Mouse (Mus musculus) hindlimb bud, embryonic 11.5 days (tissue): ENCODE results near the gene Ppp1r1a.

Experiments used
- DNase-seq: peaks from one replicate; pipeline ENCODE4 v3.0.0-alpha.2; 2012; ENCODE audit warnings: low read depth, low spot score; ENCODE audit errors: extremely low spot score

Gene Ppp1r1a

DNA sequence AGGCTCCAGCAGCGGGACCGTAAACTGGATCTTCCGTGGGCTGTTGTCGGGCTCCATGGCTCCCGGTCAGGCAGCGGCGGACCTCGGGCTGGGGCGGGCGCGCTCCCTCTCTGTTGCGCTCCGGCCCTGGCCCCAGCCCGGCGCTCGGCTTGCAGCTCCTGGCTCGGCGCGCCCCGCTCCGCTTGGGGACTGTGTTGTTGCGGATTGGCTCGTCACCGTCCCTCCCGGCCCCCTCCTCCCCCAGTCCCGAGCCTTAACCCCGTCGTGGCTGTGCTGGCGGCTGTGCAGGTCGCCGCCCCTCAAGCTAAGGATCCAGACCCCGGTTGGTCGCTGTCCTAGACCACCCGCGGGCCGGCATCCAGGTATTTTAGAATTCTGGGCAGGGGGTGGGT, at the start of gene Ppp1r1a:
Gene Ppp1r1a, minus strand, starts transcription at position 182 of the 392 bp plus-strand sequence.
- no peak for DNase-seq

DNA sequence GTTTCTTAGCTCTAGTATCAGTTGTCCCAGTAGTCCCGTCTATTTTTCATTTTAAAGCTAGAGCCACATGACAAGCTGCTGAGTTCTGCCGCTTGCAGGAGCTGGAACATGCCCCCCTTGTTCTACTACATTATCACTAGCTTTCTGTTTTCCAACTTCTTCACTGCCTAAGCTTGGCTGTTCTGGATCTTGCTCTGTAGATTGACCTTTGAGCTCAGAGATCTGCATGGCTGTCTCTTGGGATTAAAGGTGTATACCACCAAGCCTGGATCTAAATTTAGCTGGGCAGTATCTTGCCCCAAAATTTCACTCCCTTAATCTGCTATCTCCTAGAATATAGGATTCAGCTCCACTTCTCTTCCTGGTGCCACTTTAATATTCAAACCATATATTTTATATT, 48.1 kb upstream of the Ppp1r1a start:
- DNase-seq = no peak

DNA sequence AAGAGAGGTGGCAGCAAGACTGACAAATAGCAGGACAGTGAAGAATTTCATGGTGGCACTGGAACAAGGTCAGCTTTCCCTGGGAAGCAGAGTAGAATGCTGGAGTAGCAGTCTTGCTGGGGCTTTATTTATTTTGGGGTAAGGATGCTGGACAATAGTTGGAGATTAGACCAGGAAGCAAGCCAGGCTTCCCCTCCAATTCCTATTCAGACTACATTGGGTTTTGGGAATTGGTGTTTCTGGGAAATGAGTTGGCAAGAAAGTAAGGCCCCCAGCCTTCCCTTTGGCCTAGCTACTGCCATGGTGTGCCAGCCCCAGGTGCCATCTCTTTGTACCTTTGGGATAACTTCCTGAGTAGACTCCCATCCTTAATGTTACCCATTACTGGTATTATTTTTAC, 27.2 kb upstream of the Ppp1r1a start, which contains the start of gene Glycam1:
Gene Glycam1, minus strand, starts transcription at position 101 of the 400 bp plus-strand sequence.
- no peak for DNase-seq

DNA sequence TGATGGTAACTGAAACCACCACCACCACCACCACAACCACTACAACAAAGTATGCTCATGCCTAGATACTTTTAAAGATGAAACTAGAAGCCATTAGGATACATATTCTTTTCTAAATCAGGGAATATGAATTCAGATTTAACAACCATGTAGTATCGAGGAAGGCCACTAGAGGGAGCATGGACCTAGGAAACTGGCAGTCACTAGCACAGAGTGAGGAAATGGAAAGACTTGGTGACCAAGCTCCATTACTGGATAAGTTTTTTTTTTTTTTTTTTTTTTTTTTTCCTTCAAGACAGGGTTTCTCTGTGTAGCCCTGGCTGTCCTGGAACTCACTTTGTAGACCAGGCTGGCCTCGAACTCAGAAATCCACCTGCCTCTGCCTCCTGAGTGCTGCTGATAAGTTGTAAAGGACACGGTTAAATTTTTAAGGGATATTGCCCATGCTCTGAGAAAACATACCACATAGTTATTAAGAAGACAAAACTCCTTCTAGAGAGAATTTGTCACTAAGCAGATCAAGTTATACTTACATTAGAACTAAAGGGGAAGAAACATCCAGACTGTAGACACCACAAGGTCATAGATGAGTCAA, 14.4 kb upstream of the Ppp1r1a start:
- DNase-seq = peak; percentile 31

DNA sequence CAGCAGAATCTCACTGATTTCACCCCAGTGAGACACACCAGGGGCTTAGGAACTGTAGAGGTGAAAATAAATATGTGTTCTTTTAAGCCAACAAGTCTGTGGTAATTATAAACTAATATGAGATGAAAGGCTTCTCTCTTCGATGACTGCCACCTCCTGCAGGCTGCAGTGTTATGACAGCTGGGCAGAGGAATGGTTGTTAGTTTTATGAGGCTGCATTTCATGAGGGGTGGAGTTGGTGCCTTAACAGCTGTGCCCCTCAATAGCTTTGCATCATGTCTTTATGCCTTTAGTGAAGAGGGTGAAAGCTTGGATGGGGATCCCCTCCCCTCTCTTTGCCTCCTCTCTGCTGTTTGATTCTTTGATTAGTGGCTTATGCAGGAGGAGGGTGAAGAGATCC, 13.2 kb upstream of the Ppp1r1a start:
- DNase-seq = no peak

DNA sequence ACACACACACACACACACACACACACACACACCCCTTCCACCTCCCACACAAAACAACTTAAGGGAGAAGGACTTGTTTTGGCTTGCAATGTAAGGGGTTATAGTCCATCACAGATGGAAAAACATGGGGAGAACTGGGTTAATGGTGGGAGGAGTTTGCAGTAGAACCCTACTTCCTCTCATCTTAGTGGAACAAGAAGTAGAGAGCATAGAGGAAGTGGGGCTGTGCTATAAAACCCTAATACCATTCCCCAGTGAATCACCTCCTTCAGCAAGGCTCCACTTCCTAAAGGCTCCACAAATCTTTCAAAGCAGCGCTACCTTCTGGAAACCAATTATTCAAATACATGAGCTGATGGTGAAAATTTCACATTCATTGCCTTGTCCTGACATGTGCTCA, 11.7 kb upstream of the Ppp1r1a start:
- no peak for DNase-seq

DNA sequence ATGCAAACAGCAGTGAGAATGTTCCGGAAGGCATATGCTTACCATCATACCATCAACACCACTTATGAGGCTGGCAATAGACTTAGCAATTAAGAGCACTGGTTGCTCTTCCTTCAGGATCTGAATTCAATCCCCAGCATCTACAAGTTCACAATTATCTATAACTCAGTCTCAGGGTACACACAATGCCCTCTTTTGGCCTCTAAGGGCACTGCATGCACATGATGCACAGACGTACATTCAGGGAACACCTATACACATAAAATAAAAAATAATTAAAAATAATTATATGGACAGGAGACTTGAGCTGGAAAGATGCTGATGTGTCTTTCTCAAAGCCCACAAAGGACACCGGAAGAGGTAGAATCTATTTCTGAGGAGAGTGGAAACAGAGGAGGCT, 10.2 kb upstream of the Ppp1r1a start:
- no peak for DNase-seq

DNA sequence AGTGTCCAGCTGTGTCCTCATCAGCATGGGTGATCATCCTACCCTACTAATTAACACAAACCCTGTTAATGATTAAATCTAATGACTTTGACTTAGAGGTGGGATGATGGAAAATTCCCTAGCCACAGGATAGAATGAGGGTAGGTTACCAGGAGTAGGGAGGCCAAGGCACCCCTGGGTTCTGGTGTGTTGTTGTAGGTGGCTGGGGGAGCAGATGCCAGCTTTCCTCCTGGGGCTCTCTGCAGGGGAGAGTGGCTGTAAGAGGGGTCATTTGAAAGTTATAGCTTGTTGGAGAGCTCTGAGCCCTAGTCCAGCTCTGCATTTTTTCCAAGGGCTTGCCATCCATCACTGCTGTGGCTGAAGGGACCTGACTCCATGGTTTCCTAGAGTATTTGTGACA, 4.7 kb upstream of the Ppp1r1a start:
- no peak for DNase-seq

DNA sequence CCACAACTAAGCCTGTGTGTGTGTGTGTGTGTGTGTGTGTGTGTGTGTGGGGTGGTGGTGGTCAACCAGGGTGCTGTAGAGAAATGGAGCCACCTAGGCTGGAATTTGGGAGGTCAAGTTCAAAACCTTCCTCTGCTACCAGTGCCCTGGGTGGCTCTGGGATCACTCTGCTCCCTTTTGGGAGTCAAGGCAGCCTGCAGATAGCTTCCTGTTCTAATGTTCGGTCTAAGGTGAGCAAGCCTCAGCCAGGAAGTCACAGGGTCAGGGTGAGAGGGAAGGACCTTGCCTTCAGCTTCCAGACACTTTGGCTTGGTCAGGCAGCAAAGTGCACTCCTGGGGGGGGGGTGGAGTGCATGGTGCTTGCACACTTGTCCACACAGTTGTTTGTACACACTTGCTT, 2.8 kb upstream of the Ppp1r1a start:
- no peak for DNase-seq

DNA sequence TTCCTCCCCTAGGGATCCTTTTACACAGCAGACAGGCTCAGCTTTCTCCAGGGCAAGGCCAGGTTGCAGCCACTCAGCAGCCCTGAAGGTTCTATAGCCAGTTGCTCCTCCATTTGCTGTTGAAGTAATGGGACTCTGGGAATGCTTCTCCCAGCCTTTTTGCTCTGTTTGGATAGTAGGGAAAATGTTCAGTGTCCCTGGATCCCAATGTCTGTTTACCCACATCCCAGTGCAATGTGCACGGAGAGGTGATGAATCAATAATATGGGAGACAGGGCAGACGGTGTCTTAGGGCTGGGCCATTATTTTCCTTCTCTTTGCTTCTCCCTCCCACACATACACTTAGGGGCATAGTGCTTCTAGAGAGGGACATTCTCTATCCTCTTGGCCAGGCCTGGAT, 1.5 kb upstream of the Ppp1r1a start:
- no peak for DNase-seq

DNA sequence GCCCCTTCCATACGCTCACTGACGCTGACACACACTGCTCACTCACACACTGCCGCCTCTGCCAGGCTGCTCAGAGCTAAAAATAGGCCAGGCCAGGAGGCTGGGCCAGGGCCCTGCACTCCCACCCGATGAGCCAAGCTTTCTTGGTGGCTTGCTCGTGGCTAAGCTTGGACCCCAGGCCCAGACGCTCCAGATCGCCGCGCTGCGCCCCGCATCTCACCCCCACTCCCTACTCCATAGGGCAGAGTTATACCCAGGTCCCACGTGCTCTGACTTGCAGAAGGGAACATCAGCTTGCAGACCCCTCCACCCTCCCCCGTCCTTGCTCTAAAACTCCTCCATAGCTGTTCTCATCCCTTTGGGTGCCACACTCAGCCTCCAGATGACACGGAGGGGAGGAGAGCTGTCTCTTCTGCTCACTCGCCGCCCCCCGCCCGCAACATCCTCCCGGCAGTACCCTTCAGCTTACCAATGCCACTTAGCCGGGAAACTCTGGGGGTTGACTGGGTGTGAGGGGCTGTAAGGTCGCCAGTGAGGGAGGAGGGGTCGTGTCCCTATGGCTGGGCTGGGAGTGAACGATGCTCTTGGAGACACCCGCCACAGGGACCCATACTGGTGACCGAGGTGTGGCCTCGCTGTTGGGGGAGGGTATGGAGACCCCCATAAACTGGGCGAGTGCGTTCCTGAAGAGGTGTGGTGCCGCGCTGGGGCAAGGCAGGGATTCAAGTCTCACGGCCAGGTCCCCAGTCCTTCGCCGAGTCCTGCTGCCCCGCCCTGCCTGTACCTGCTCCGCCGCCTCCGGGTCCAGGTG, 587 bp downstream of the Ppp1r1a start:
- DNase-seq = no peak

DNA sequence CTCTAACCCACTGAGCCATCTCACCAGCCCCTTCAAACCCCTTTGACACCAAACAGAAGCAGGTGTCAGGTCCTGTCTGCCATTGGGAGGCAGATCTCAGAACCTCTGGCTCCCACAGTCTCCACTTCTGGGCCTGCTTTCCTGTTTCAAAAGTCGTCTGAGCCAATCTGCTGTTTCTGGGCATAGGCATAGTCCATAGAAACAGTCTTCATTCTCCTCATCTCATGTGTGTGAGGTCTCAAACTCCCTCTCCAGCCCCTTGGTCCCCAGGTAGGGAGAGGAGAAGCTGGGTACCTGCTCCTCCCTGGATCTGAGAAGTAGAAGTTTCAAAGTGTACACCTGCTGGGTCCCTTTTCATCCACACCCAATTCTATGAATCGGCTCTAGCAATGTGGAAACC, 1.3 kb downstream of the Ppp1r1a start:
- DNase-seq = no peak

DNA sequence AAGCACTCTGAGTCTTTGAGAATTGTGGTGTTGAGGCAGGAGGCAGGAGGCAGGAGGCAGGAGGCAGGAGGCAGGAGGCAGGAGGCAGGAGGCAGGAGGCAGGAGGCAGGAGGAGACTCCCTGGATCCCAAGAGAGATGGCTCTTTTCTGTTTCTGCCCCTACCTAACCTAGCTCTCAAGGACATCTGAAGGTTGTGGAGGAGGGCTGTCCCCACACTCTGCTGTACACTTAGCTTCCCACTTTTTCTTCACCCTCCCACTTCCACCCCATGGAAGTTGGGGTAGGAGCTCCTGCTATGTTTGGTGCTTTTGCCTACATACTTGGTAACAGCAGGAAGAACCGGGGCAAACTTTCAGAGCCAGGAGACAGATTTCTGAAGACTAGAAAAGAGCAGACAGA, 2.0 kb downstream of the Ppp1r1a start:
- no peak for DNase-seq

DNA sequence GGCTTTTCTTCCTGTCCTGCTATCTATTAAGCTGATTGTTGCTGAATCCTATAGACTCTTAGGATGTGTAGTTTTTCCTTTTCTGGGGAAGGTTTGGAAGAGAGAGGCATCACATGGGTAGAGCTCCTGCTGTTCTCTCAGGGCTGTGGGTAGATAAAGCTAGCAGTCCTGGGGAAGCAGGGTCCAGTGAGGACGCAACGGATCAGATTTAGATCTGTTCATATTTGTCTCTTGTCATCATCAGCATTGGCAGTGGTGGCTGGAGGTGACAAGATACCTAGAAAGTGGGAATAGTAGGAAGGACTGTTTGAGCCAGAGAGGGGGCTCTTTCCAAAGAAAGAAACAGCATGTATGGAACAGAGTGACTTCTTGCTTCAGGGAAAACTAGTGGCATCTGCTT, 2.8 kb downstream of the Ppp1r1a start:
- no peak for DNase-seq

DNA sequence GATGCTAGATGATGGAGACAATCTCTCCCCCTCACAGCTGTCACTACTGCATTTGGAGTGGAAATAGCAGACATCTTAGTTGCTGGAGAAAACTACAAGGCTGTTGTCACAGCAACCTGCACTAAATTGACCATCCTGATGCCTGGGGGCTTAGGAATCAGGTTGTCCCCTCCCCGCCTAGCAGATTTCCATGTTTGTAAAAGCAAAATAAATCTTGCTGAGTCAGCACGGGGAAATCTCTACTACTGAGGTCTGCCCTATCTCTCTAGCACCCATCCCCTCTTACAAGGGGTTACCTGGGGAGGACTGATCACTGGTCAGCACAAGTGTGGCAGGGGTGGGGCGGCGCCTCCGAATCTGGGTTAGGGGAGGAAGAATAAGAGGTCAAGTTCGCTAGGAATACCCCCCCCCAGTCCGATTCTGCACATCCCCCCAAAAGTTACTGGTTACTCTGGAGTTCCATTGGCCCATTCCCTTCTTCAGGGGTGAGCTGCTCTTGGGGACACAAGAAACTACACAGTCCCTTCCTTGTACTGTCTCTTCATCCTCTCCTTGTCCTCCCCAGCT, 3.7 kb downstream of the Ppp1r1a start:
- no peak for DNase-seq

DNA sequence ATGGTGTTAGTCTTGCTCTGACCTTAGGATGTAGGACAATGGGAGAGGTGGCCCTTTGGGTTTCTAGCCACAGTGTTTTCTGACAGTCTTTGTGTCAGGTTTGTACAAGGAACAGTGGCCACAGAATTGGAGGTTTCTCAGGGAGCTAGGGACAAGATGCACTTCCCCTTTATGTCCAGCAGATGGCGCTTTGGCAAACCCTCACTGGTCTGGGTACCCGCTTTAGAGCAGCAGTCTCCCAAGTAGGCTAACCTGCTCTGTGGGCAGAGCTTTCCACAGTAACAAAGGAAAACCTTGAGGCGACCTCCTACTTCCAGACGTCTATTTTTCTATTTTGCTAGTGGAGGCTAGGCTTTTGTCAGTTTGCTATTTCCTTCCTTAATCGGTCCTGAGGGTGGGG, 7.4 kb downstream of the Ppp1r1a start:
- DNase-seq = peak; percentile 37

DNA sequence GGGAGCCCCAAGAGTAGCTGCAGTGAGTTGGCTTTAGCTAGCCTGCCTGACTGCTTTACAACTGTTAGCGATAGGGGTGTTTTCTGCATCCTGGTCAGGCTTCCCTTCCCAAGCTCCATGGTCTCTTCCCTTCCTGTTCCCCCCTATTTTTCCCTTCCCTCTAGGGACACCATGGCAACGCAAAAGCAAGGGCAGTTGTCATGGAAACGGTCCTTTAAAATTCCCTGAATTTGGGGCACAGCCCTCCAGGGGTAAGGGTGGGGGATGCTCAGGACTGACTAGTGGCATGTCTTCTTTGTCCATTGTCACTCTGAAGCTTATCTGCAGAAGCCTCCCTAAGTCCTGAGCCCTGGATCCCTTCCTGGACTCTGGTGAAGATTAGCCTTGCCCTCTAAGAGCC, 14.6 kb downstream of the Ppp1r1a start:
- no peak for DNase-seq

DNA sequence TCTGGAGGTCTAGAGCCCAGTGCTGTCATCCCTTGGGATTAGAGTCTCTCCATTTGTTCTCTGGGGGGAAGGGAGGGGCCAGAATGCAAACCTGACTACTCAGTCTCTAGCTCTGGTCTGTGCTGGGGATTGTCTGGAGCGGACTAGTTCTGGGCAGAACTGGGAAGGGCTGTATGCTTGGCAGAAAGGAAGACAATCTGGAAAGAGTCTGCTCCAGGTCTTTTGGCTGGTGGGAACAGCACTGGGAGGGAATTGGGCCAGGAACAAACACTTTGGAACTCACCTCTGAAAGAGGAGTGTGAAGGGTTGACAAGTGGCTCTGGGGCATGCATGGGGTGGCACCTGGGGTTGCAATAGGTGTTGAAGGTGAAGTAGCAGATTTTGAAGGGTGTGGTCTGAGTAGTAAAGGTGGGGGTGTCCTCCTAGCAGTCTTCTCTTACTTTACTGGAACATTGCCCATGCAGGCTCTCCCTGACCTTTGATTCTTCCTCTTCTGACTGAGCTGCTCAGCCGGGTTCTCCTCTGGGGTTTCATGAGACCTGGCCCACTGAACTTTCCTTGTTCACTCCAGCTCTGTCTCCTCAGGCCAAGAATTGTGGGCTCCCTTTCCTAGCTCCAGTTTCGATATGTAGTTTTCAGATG, 15.2 kb downstream of the Ppp1r1a start:
- no peak for DNase-seq

DNA sequence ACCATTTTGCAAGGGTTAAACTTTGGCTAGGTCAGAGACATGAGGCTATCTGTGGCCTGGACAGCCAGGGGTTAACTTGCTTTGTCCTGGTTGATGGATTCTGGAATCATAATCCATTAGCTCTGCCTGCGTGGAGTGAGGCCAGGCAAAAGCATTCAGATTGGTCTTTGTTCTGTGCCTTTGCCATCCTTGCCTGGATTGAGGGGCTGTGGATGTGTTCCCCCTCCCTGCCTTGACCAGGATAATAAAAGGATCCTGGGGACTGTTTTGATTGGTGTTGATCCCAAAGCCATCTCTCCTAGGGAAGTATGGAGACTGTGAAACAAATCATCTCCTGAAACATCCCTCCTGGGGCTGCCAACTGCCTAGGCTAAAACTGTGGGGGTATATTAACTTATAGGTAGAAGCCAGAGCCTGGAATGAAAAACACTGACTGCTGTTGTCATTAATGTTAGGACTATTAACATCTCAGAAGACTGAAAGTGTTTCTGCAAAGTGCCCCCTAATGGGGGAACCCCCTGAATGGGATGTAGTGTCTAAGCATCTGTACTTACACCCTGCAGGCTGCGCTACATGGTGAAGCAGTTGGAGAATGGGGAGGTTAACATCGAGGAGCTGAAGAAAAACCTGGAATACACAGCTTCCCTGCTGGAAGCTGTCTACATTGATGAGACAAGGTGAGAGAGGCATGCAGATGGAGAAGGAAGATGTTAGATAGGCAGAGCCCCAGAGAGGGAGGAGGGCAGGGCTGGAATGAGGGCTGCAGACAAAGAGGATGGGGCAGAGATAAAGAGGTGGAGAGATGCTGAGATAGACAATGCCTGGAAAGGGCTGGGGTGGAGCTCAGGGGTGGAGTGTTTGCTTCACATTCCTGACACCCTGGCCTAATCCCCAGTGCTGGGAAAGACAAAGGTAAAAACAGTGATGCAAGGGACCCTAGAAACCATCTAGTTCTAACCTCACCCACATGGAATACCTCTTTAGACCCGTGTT, 18.1 kb downstream of the Ppp1r1a start:
- DNase-seq = no peak

DNA sequence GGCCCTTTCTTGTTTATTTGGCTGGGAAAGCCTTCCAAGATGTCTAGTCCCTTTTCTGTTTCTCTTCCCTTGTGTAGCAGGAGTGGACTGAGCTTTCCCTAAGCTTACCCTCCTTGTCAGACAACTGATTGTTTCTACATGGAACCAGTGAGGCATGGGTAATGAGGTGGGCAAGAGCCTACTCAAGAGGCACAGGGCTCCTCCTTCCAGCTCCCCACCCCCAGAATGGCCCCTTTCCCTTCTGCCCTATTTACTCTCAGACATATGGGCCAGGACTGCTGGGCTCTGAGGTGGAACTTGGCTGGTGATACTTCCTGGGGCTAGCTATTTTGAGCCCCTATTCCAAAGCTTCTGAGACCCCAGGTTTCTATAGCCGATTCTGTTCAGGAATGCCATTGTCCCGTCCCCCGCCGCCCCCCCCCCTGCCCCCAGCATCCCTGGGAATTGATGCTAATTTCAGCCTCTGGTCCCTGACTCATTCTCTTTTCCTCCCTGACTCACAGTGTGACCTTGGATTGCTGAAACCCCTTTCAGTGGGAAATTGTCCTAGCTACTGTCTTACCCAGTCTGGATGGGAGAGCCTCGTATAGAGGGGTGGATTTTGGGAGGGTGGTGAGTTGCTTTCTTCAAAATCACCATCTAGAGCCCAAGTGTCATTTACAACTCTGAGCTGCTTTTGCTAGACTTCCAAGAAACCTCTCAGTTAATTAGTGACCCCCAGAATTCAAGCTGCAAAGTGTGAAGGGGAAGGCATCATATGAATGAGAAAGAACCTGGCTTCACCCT, 19.0 kb downstream of the Ppp1r1a start:
- no peak for DNase-seq
